Mouse (Mus musculus) thymus, adult 18-20 months (tissue): ENCODE measurements around the gene Map4k3.
"Not testable (repeated sequence)": the region's sequence is repeated elsewhere in the genome, so short reads cannot be mapped to it uniquely, and the experiment has no call there.

ENCODE experiments used
- DNase-seq, 2 experiments: peaks; one replicate each; pipeline ENCODE4 v3.0.0; 2022; ENCODE audit warnings: mixed read lengths in 2 of 2

Map4k3 gene

DNA sequence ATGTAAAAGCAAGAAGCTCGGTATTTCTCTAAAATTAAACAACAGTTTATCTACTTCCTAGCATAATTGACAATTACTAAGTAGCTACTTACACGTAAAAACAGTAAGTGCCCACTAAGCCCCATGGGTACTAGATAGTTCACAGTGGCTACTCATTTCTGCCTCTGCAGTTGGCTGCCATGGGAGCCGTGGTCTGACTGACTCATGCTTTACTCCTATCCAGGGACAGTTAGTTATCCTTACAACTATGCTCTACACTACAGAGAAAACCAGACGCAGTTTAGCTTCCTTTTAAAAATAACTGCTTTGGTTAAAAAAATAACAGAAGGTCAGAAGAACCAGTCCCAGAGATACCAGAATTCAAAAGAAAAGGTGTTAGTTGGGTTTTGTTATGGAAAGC, 106.6 kb downstream of the Map4k3 start:
- no peak for DNase-seq

DNA sequence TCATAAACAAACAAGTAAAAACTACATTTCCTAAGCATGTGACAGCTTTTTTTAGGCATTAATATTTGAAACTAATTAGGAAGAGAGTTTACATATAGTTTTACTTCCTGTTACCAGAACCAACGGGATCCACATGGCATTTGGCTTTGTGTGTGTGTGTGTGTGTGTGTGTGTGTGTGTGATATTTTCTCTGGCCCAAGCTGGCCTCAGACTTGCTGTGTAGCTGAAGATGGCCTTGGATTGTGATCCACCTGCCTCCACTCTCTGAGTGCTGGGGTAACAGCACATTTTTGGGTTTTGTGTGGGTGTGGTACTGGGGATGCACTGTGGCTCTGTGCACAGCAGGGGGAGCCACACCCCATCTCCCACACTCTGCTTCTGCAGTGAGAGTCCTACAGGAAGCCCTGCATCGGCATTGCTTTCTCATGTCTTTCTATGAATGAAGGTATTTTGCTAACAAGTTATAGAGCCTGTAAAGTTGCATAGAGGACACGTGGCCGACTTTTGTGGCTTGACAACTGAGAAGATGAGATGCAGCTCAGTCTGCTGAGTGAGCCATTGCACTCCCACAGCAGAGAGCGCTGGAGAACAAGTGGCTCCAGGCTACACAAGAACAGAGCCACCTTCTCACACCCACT, 107.4 kb downstream of the Map4k3 start:
- peak; percentile 11 to 21 for DNase-seq

DNA sequence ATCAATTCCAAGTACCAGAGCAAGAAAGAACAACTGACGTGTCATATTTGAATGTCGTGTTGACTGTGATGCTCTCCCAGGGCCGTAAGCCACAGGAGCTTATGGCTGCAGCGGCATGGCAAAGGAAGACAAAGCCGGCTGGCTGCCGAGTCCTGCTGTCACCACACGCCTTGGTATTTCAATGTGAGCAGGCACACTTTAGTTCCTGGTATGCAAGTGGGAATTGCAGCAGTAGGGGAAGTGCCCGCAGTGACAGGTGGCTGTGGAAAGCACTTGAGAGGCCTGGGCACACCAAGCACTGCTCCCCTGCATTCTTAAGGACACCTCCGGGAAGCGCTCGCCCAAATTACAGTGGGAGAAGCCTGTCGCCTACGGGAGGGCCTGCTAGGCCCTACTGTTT, 108.7 kb downstream of the Map4k3 start:
- no peak for DNase-seq

DNA sequence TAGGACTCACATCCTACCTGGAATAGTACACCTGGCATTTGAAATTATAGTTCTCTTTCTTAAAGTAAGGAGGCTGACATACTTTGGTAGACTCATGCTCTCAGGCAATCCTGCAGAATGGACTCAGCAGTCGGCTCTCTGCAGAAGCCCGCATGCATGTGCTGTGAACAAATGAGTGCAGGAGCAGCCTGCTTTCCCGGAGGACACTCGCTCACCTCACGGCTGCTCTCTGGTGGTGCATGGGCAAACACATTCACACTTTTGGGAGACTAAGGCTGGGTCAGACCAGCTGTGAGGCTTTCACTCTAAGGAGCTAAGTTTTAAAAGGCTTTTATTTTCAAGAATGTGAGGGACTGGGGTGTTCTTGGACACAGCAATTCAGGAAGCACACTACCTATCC, 109.4 kb downstream of the Map4k3 start:
- DNase-seq, result no peak

DNA sequence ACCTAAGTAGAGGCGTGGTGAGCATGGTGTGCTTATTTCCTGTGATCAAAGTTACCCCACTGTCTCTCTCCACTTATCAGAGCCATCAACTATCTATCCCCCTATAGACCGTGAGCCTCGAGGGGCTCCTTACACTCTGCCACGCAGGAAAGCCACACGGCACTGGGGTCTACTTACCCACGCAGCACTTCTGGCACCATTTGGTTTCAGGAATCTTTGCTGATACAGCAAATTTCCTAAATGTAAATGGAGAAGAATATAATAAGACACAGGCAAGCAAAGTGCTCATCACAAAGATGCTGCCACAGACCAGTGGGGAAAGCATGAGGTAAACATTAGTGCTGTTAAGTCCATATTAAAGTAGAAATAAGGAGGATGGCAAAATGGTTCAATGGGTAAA, 124.5 kb downstream of the Map4k3 start:
- no peak for DNase-seq

DNA sequence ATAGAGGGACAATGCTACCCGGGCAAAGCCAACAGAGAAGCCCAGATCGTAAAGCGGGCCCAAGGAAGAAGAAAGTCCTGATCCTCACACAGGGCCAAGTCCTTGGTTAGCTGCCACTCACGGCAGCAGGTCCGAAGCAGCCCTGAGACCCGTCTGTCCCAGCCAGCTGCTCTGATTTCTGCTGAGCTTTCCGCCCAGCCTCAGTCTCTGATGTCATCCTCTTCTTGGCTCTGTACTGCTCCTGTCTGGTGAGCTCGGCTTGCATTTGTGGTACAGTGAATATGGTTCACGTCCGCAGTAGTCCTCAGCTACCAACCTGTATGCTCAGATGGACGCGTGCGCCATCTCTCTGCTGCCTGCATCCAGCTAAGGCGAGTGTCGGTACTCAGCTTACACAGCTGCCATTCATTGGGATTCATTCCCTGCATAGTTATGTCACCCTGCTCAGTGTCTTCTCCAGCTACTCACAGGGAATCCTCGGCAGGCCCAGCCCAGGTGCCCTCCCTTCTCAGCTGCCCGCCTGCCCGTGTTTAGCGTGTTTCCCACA, 125.1 kb downstream of the Map4k3 start:
- no peak for DNase-seq

DNA sequence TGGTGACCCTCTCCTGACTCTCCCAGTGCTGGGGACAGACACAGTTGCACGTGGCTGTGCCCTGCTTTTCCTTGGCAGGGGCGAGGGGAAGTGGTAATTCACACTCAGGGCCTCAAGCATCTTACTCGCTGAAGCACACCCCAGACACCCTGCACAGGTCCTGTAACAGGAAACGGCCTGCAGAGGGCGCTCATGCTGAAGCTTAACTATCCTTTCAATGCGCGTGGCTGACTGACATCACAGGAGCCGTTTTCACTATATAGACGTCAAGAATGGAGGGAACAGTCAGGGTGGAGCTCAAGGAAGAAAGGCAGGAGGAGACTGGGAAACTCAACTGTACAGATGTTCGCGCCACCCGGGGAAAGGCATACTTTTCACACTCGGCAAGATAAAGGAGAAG, 126.9 kb downstream of the Map4k3 start:
- no peak for DNase-seq

DNA sequence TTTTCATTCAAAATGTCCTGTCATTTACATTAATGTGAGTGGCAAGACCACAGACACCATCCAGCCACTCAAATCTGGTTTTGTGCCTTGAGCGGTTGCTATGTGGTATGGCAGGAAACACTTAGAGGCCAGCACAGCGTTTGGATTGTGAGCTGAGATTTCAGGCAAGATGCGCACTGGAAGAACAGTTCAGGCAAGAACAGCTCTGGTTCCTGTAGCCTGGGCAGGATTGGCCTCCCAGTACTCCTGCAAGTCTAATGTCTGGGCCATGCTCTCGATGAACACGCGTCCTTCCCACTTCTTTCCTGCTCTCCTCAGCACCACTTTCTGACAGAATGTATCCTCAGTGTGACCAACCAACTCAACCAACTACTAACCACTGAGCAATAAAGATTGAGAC, 145.2 kb downstream of the Map4k3 start:
- DNase-seq, result no peak

DNA sequence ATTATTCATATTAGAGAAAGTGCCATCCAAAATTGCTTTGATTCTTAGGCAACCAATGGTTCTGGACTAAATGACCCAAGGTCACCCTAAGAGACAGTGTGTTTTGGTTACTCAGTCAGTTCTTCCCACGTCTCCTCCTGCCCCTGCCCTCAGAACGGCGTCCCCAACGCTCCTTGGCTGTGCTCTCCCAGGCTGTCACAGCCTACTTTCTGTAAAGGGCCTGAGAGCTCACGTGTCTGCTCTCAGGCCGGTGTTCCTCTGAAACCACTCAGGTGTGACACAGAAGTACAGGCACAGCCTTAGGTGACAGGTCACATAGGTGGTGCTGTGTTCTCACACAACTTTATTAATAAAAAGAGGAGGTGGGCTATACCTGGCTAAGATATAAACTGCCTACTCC, 148.4 kb downstream of the Map4k3 start:
- DNase-seq, result no peak

DNA sequence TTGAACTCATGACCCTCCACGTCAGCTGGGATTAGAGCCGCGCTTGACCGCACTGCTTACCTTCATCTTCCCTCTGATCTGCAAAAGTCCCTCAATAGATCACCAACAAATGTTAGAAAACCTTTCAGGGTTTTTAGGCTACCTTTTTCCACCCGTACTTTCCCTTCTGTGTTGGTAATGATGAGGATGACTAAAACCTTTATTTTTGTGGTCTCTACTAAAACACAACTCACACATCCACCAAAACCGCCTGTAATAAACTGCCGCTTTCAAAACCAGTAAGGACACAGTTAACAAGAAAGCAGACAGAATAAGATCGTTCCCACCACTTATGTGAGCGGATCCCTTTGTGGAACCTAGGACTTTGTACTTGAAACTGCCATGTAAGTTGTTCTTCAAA, 149.2 kb downstream of the Map4k3 start:
- DNase-seq, result no peak

DNA sequence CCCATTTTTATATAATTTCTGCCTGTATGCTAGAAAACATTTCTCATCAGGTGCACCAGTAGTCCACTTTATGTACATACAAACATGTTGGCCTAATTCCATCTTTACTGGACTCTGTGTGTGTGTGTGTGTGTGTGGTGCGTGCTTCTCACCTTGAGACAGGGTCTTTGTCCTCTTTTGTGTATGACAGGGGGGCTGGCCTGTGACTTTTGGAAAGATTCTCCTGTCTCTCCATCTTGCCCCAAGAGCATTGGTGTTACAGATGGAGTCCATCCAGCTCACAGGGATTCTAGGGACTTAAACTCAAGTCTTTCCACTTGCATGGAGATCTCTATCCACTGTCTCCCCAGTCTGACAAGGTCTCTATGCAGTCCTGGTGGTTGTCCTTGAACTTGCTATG, 150.2 kb downstream of the Map4k3 start:
- DNase-seq, result no peak

DNA sequence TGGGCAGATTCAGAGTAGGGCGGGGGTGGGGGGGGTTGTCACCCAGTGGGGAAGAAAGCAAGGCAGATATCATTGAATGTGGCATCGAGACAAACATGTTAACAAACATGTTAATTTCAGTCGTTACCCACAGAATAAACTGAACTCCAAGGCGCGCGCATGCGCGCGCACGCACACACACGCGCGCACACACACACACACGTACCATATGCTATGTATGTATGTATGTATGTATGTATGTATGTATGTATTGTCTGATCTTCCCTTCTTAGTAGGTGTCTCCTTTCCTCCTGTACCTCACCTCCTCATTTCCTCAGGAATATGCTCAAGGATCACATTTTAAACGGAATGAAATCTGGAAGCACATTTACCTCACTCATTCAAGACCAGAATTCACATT, 150.6 kb downstream of the Map4k3 start, which contains the start of gene Cdkl4:
Gene Cdkl4, minus strand, starts transcription at position 175 of the 400 bp plus-strand sequence.
- no peak for DNase-seq

DNA sequence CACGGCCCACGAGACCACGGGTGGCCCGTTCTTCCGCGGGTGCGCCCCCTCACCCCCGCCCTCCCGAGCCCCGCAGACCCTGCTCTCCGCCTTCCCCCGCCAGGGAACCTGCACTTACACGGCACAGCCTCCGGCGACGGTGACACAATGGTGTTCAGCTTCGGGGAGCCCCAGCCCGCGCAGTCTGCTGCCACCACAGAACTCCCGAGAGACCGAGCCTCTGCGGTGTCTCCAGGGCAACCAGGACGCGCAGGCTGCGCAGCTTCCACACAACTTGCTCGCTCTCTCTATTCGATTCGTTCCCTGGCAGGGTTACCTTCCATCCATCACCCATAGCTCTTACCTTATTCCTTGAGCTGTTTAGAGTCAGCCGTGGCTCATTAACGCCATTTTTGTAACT, 151.1 kb downstream of the Map4k3 start:
- peak; percentile 18 to 44 for DNase-seq

DNA sequence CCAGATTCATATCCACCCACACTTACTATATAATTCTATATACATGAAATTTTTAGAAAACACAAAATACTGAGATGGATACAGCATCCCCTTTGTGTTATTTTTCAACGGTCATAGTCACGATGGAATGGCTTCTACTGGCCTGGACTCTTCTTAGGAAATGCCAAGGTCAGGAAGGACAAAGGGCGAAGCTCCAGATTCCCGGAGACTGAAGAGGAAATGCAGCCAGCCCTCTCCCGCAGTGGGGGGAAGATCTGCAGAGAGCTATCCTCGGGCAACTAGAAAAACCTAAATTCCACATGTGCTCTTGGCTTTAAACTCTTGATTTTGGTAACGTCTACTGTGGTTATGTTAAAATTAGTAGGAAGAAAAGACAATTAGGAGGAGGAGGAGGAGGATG, 153.3 kb downstream of the Map4k3 start:
- DNase-seq, result no peak

DNA sequence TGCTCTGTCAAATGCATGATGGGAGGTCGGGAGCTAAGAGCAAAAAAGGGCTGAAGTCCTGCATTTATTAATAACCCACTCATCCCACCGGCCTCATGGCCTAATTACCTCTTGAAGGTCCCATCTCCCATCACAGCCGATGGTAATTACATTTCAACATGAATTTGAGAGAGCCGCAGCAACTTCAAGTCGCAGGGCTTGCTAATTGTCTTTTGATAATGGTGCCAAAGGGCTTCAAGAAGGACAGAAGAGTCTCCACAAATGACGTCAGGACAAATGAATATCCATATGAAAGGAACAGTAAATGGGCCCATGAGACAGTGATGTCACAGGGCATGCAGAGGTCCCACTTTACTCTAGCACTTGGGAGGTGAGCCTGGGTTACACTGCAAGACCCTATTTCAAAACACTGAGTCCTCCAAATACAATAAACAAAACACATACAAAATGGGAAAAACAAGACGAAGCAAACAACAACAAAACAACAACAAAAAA, 153.8 kb downstream of the Map4k3 start:
- DNase-seq, result no peak

DNA sequence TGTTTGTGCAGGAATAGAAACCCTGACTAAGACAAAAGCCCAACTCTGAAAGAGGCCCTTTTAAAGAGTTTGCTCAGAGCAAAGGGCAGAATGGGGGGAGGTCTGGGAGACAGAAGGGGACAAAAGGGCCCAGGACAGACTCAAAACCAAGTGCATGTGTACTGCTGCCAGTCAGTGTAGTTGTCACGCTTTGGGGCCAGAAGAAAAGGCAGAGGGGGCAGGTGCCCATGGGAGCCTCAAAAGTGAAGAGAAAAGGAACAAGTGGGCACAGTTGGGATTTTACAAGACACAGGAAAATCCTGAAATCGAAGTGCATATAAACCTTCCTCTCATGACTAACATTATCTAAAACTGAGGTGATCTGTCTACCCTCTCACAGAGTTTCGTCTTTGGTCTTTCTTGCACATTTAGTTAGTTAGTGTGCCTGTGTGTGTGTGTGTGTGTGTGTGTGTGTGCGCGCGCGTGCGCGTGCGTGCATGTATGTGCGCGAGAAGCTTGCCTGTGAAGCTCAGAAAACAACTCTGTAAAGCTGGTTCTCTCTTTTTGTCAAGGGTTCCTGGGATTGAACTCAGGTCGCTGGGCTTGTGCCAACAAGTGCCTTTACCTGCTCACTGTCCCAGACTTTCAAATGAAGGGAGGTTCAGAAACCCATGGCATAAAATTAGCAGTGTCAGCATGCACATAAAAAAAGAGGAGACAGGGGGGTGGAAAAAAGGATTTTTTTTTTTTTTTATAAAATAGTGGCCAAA, 155.9 kb downstream of the Map4k3 start:
- no peak for DNase-seq

DNA sequence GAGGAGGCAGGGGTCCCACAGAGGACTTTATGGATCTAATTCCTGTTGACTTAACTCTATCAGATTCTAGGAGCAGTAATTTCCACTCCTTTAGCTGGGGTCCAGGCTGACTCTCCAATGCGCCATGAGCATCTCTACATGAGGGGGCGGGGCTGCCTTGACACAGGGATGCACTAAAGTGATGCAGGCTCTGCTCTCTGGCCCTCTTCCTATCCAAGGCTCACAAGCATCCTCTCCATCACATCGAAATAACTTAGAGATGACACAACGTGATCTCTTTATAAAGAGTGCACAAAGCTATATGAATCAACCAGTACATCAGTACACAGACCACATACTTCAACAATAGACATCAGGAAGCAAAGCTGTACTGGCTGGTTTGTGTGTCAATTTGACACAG, 156.8 kb downstream of the Map4k3 start:
- DNase-seq, result no peak

DNA sequence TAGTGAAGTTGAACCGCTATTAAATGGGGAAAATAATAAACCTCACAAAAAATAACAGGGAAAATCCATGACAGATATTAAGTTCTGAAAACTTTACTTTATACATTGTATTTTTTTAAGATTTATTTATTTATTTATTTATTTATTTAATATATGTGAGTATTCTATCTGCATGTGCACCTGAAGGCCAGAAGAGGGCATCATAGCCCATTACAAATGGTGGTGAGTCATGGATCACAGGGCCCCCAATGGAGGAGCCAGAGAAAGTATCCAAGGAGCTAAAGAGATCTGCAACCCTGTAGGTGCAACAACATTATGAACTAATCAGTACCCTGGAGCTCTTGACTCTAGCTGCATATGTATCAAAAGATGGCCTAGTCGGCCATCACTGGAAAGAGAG, 158.6 kb downstream of the Map4k3 start:
- DNase-seq, result not testable (repeated sequence)

DNA sequence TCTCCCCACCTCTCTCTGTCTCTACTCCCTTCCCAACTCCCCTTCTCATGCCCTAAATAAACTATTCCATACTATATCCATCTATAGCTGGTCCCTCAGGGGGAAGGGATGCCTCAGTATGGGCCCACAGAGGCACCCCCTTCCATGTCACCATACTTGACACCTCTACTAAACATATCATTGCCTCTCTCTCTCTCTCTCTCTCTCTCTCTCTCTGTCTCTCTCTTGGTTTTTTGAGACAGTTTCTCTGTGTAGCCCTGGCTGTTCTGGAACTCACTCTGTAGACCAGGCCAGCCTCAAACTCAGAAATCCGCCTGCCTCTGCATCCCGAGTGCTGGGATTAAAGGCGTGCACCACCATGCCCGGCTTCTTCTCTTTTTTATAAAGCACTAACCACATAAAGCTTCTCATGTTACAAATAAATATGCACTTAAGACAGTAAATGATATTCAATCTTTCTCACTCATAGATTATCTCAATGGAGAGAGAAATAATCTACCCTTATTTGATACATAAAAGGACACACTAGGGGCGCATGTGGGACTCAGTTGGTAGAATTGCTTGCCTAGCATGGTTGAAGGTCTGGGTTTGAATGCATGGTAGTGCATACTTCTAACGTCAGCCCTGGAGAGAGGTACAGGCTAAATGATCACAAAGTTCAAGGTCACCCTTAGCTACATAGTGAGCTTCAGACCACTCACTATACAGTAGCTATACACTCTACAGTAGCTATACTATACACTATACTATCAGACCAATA, 159.3 kb downstream of the Map4k3 start:
- DNase-seq, result no peak

DNA sequence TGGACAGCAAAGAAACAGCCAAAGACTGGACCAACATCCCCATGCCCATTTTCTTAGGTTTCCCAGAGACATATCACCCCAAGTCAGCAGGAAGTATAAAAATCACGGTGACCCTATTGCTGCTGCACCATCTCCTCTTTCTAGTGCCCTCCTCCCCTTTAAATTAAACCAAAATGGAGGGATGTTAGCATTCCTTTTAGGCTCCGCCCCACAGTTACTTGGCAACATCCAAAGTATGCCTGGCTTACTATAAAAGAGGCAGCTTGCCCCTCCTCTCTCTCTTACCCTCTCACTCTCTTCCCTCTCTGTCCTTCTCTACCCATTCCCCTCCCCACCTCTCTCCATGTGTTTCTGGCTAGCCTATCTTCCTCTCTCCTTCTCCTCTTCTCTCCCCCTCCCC, 159.8 kb downstream of the Map4k3 start:
- DNase-seq, result no peak

DNA sequence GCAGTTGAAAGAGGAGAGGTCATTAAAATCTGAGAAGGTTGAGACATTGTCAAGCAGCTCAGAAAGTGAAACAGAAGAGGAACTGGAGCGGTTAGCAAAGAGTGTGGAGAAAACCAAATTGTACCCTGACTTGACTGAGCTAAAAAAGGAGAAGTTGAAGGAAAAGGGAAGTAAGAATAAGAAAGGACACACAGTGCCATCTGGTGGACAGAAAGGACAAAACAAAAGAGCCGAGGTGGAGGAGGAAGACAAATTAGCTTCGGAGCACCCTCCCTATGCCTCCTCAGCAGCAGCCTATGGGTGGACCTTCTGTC, 163.7 kb downstream of the Map4k3 start:
- no peak for DNase-seq

DNA sequence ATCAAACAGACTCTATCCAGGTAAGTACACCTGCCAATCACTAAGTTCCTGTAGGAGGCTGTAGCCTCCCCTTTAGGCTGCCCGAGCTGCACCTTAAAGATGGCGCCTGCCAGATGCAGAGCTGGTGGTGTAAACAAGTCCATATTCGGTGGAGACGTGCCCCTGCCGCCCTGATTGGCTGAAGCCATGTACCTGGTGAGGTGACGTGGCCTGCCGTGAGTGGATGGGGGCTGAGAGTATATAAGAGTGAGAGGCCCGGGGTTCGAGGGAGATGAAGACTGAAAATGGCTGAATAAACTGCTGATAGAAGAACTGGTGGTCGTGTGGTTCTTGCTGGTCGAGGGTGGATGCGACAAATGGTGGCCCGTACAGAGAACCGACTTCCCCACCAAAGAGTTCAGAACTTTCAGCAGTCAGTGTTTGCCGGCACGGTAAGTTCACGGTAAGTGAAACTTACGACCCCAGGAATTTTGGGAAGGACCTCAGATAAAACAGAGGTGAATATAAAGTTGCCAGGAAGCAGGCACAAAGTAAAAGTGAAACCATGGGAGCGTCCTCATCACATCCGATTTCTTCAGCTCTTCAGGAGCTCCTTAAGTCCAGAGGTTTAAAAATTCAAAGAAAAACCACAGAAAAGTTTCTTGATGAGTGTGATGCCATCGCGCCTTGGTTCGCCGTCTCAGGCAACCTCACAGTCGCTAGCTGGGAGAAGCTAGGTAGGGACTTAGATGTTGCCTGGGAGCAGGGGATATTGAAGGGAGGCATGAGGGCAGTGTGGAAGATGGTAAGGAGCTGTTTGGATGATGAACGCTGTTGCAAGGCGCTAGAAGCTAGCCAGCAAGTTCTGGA, 164.3 kb downstream of the Map4k3 start:
- peak; percentile 62 to 76 for DNase-seq

DNA sequence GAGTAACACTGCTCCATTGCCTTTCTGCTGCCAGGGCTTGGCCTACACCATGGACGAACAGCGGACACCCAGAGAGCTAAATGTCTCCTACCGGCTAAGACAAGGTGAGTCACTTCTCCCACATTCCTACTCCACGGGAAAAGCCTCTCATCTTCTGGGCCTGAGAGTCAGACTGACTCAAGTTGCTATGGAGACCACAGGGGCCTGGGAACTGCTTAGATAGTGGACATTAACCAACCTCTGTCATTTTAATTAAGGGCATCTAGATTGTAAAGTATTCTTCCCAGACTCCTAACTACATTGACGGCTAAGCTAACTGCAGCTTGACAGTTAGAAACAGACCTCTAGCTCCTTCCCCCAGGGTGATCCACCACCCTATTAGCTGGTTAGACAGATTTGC, 165.5 kb downstream of the Map4k3 start:
- no peak for DNase-seq
